Mouse (Mus musculus): ENCODE data around the gene Bloc1s4. TPM values are rescaled to one million over a fixed set of nuclear protein-coding genes. Genes with fewer than 3 reads are reported as not detected.

Bloc1s4 gene
- total RNA-seq, 1 experiment = 19.1 TPM

- no peak for DNase-seq (ENCODE audit: low read depth, low spot score)
- peaks cover 4% of the 10 kb centered on the region; the same call in 1 of the 2 replicates for H3K36me3 ChIP-seq (ENCODE audit: control insufficient read depth, insufficient read depth, low read length, poor library complexity, severe bottlenecking)
- TF ChIP-seq HCFC1 (IDR thresholded peaks at IDR 0.05; ENCODE audit: borderline replicate concordance, insufficient read depth, low read length) = no peak
- no peak for TF ChIP-seq MAFK (IDR thresholded peaks at IDR 0.05; ENCODE audit: insufficient read depth, low read depth, low read length)
- TF ChIP-seq ZNF384 (IDR thresholded peaks at IDR 0.05; ENCODE audit: low read depth, low read length) = no peak
- TF ChIP-seq CHD2 (IDR thresholded peaks at IDR 0.05; ENCODE audit: low read depth, low read length) = no peak
- TF ChIP-seq ZC3H11A (IDR thresholded peaks at IDR 0.05; ENCODE audit: borderline replicate concordance, low read depth, low read length) = no peak
- in situ Hi-C loops (cut with MboI; ENCODE audit: low sequenced_read_pairs in 2 of 2, unreplicated experiment in 2 of 2) = no loop called here
- H3K9me3 ChIP-seq (ENCODE audit: control insufficient read depth, insufficient read depth, low read depth, low read length) = no peaks in the 10 kb centered on the region
- H3K27ac ChIP-seq (ENCODE audit: insufficient read depth, low read depth, low read length, poor library complexity, severe bottlenecking) = no peak overlapping the region
- H3K9ac ChIP-seq (ENCODE audit: insufficient read depth, low read depth, low read length, poor library complexity, severe bottlenecking) = no peak overlapping the region
- H3K4me3 ChIP-seq (ENCODE audit: insufficient read depth in 1 of 2, low read depth in 1 of 2, low read length in 2 of 2, poor library complexity in 1 of 2, severe bottlenecking in 1 of 2) = no peak overlapping the region
- H3K4me1 ChIP-seq (ENCODE audit: control insufficient read depth in 2 of 2, insufficient read depth in 2 of 2, low read length in 2 of 2, poor library complexity in 1 of 2) = 0 out of 4 replicates have a peak, but pooled peaks cover 0 to 2% of the 10 kb centered on the region in 2 experiments
Measured at GRCm38 (mm10) chr5:36791861-36792260, 43.4 kb upstream of the Bloc1s4 start.

GRCm38 (mm10) chr5:36786052-36786451, 37.6 kb upstream of the Bloc1s4 start:
- Histone ChIP-seq H3K9me3 (ENCODE audit: control insufficient read depth, insufficient read depth, low read depth, low read length) (no peaks in the 10 kb centered on the region), H3K27ac (ENCODE audit: insufficient read depth, low read depth, low read length, poor library complexity, severe bottlenecking) (no peak overlapping the region), H3K9ac (ENCODE audit: insufficient read depth, low read depth, low read length, poor library complexity, severe bottlenecking) (no peak overlapping the region), H3K4me3 (ENCODE audit: insufficient read depth in 1 of 2, low read depth in 1 of 2, low read length in 2 of 2, poor library complexity in 1 of 2, severe bottlenecking in 1 of 2) (no peak overlapping the region), H3K4me1 (ENCODE audit: control insufficient read depth in 2 of 2, insufficient read depth in 2 of 2, low read length in 2 of 2, poor library complexity in 1 of 2) (no peaks in the 10 kb centered on the region), H3K36me3 (ENCODE audit: control insufficient read depth, insufficient read depth, low read length, poor library complexity, severe bottlenecking) (no peaks in the 10 kb centered on the region)
- in situ Hi-C loops (cut with MboI; ENCODE audit: low sequenced_read_pairs in 2 of 2, unreplicated experiment in 2 of 2) = no loop called here
- DNase-seq (ENCODE audit: low read depth, low spot score) = no peak
- TF ChIP-seq ZC3H11A (IDR thresholded peaks at IDR 0.05; ENCODE audit: borderline replicate concordance, low read depth, low read length) (no peak), CHD2 (IDR thresholded peaks at IDR 0.05; ENCODE audit: low read depth, low read length) (no peak), MAFK (IDR thresholded peaks at IDR 0.05; ENCODE audit: insufficient read depth, low read depth, low read length) (no peak), HCFC1 (IDR thresholded peaks at IDR 0.05; ENCODE audit: borderline replicate concordance, insufficient read depth, low read length) (no peak), ZNF384 (IDR thresholded peaks at IDR 0.05; ENCODE audit: low read depth, low read length) (no peak)

GRCm38 (mm10) chr5:36779512-36779911, 31.1 kb upstream of the Bloc1s4 start:
- Histone ChIP-seq H3K27ac (ENCODE audit: insufficient read depth, low read depth, low read length, poor library complexity, severe bottlenecking) (no peak overlapping the region), H3K36me3 (ENCODE audit: control insufficient read depth, insufficient read depth, low read length, poor library complexity, severe bottlenecking) (no peaks in the 10 kb centered on the region), H3K9me3 (ENCODE audit: control insufficient read depth, insufficient read depth, low read depth, low read length) (no peaks in the 10 kb centered on the region), H3K4me1 (ENCODE audit: control insufficient read depth in 2 of 2, insufficient read depth in 2 of 2, low read length in 2 of 2, poor library complexity in 1 of 2) (peaks cover 7 to 8% of the 10 kb centered on the region in 2 experiments; a peak in 3 of 4 replicates), H3K9ac (ENCODE audit: insufficient read depth, low read depth, low read length, poor library complexity, severe bottlenecking) (no peak overlapping the region), H3K4me3 (ENCODE audit: insufficient read depth in 1 of 2, low read depth in 1 of 2, low read length in 2 of 2, poor library complexity in 1 of 2, severe bottlenecking in 1 of 2) (no peak overlapping the region)
- in situ Hi-C loops (cut with MboI; ENCODE audit: low sequenced_read_pairs in 2 of 2, unreplicated experiment in 2 of 2) = no loop called here
- TF ChIP-seq ZNF384 (IDR thresholded peaks at IDR 0.05; ENCODE audit: low read depth, low read length) = no peak
- TF ChIP-seq CHD2 (IDR thresholded peaks at IDR 0.05; ENCODE audit: low read depth, low read length) = no peak
- TF ChIP-seq ZC3H11A (IDR thresholded peaks at IDR 0.05; ENCODE audit: borderline replicate concordance, low read depth, low read length) = no peak
- no peak for TF ChIP-seq MAFK (IDR thresholded peaks at IDR 0.05; ENCODE audit: insufficient read depth, low read depth, low read length)
- no peak for TF ChIP-seq HCFC1 (IDR thresholded peaks at IDR 0.05; ENCODE audit: borderline replicate concordance, insufficient read depth, low read length)
- DNase-seq (ENCODE audit: low read depth, low spot score) = no peak

GRCm38 (mm10) chr5:36778901-36779300, 30.5 kb upstream of the Bloc1s4 start:
- no peak for TF ChIP-seq HCFC1 (IDR thresholded peaks at IDR 0.05; ENCODE audit: borderline replicate concordance, insufficient read depth, low read length)
- no peak for TF ChIP-seq ZNF384 (IDR thresholded peaks at IDR 0.05; ENCODE audit: low read depth, low read length)
- TF ChIP-seq ZC3H11A (IDR thresholded peaks at IDR 0.05; ENCODE audit: borderline replicate concordance, low read depth, low read length) = no peak
- TF ChIP-seq CHD2 (IDR thresholded peaks at IDR 0.05; ENCODE audit: low read depth, low read length) = no peak
- TF ChIP-seq MAFK (IDR thresholded peaks at IDR 0.05; ENCODE audit: insufficient read depth, low read depth, low read length) = no peak
- Histone ChIP-seq H3K9me3 (ENCODE audit: control insufficient read depth, insufficient read depth, low read depth, low read length) (no peaks in the 10 kb centered on the region), H3K4me3 (ENCODE audit: insufficient read depth in 1 of 2, low read depth in 1 of 2, low read length in 2 of 2, poor library complexity in 1 of 2, severe bottlenecking in 1 of 2) (no peak overlapping the region), H3K27ac (ENCODE audit: insufficient read depth, low read depth, low read length, poor library complexity, severe bottlenecking) (no peak overlapping the region), H3K36me3 (ENCODE audit: control insufficient read depth, insufficient read depth, low read length, poor library complexity, severe bottlenecking) (no peaks in the 10 kb centered on the region), H3K4me1 (ENCODE audit: control insufficient read depth in 2 of 2, insufficient read depth in 2 of 2, low read length in 2 of 2, poor library complexity in 1 of 2) (peaks cover 7 to 10% of the 10 kb centered on the region in 2 experiments; a peak in 3 of 4 replicates), H3K9ac (ENCODE audit: insufficient read depth, low read depth, low read length, poor library complexity, severe bottlenecking) (no peak overlapping the region)
- no peak for DNase-seq (ENCODE audit: low read depth, low spot score)
- in situ Hi-C loops (cut with MboI; ENCODE audit: low sequenced_read_pairs in 2 of 2, unreplicated experiment in 2 of 2) = no loop called here

All from ES-E14 (cell line).